Mouse (Mus musculus) CD8-positive naive resting alpha-beta T cell, adult 2 months (primary cell): ENCODE measurements around the gene Pik3ip1.

ENCODE experiments used
- DNase-seq, 2 experiments: peaks; one replicate each; pipeline ENCODE4 v3.0.0; 2022; ENCODE audit warnings: low read depth in 2 of 2, low spot score in 2 of 2

The Pik3ip1 gene

GRCm38 (mm10) chr11:3373591-3374292 lies 43.5 kb downstream of the Pik3ip1 start:
- DNase-seq: no peak

GRCm38 (mm10) chr11:3374293-3374645 lies 44.1 kb downstream of the Pik3ip1 start:
- no peak for DNase-seq

GRCm38 (mm10) chr11:3374741-3375140 lies 44.5 kb downstream of the Pik3ip1 start:
- DNase-seq: no peak

- no peak for DNase-seq
Measured at GRCm38 (mm10) chr11:3379427-3379826, 49.2 kb downstream of the Pik3ip1 start.

GRCm38 (mm10) chr11:3381148-3381814 lies 51.1 kb downstream of the Pik3ip1 start:
- DNase-seq: no peak

- DNase-seq: peak in 1 of 2 experiments; percentile 24
Measured at GRCm38 (mm10) chr11:3382602-3383594, 52.7 kb downstream of the Pik3ip1 start.

- DNase-seq: peak; percentile 84 to 93
Measured at GRCm38 (mm10) chr11:3386941-3387368, 56.8 kb downstream of the Pik3ip1 start.

GRCm38 (mm10) chr11:3387482-3388196 lies 57.4 kb downstream of the Pik3ip1 start:
- DNase-seq: no peak

GRCm38 (mm10) chr11:3389996-3390395 lies 59.8 kb downstream of the Pik3ip1 start:
- no peak for DNase-seq

- DNase-seq: no peak
Measured at GRCm38 (mm10) chr11:3390789-3391188, 60.6 kb downstream of the Pik3ip1 start.

GRCm38 (mm10) chr11:3392526-3392925 lies 62.3 kb downstream of the Pik3ip1 start:
- DNase-seq: no peak
